Mouse (Mus musculus) B cell, adult (primary cell): ENCODE measurements around the gene Ms4a4a. TPM values are rescaled to one million over a fixed set of nuclear protein-coding genes. Genes with fewer than 3 reads are reported as not detected.

Source experiments
- total RNA-seq: library from RNA; stranded (reverse); gene quantifications from 4 replicates; pipeline ENCODE4 v1.2.4, GENCODE M21; 2023; ENCODE audit not compliant: inconsistent age

The Ms4a4a gene
- 1.7 to 3.0 TPM (median 2.1 TPM) in 4 replicates for total RNA-seq

GRCm38 (mm10) chr19:11375273-11375672 lies at the start of gene Ms4a4a:
Ms4a4a (plus strand) TSS chr19:11375523.

GRCm38 (mm10) chr19:11335932-11336331 lies 39.4 kb upstream of the Ms4a4a start, which contains the start of gene Ms4a7:
Ms4a7 (minus strand) TSS chr19:11336146.

DNA sequence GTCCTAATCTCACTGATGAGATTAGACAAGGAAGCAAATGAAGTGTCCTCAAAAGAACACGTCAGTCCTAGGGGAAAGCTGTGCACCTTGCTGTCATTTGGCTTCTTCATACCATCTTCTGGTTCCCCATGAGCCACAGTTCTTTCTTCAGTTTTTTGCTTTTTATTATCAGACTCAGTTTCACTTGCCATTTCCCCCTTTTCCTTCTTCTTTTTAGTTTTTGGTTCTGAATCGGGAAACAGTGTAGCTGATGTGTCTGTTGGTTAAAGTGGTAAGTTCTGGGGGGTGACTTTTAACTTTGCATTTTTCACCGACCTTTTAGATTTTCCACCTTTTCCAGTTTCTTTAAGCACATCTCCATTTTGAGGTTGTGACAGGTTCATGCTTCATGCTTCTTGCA lies 29.2 kb downstream of the Ms4a4a start, which contains the start of gene Ms4a4c:
TSS of gene Ms4a4c (plus strand) at position 244 of the 400 bp plus-strand sequence.

Other genes with a start within 250 kb of the Ms4a4a start
- gene 1700017D01Rik, start 244.6 kb upstream of the Ms4a4a start, total RNA-seq = not detected in 4 replicates
- not detected in 4 replicates for gene 1700025F22Rik, start 210.2 kb upstream of the Ms4a4a start, total RNA-seq
- not detected in 4 replicates for gene Ms4a13, start 178.8 kb upstream of the Ms4a4a start, total RNA-seq
- 0.29 to 1.0 TPM (median 0.43 TPM) in 4 replicates for gene Ms4a12, start 143.1 kb upstream of the Ms4a4a start, total RNA-seq
- gene Ms4a1, start 109.3 kb upstream of the Ms4a4a start, total RNA-seq = 698 to 773 TPM (median 771 TPM) in 4 replicates
- not detected in 4 replicates for gene Ms4a5, start 91.7 kb upstream of the Ms4a4a start, total RNA-seq
- gene Ms4a14, start 61.1 kb upstream of the Ms4a4a start, total RNA-seq = 0.45 to 0.80 TPM (median 0.62 TPM) in 4 replicates
- 1.4 to 3.6 TPM (median 1.9 TPM) in 4 replicates for gene Ms4a7, start 39.4 kb upstream of the Ms4a4a start, total RNA-seq
- 171 to 202 TPM (median 193 TPM) in 4 replicates for gene Ms4a4c, start 29.2 kb downstream of the Ms4a4a start, total RNA-seq
- 19.0 to 28.4 TPM (median 21.9 TPM) in 4 replicates for gene Ms4a4b, start 68.0 kb downstream of the Ms4a4a start, total RNA-seq
- gene Ms4a6c, start 93.8 kb downstream of the Ms4a4a start, total RNA-seq = 17.6 to 21.8 TPM (median 20.2 TPM) in 4 replicates
- gene Gm8369, start 110.4 kb downstream of the Ms4a4a start, total RNA-seq = 189 to 234 TPM (median 225 TPM) in 4 replicates
- 75.6 to 97.7 TPM (median 82.5 TPM) in 4 replicates for gene Ms4a6b, start 141.0 kb downstream of the Ms4a4a start, total RNA-seq
- 0.32 to 0.48 TPM (median 0.45 TPM) in 3 of 4 replicates, not detected in the other for gene Ms4a4d, start 161.3 kb downstream of the Ms4a4a start, total RNA-seq
- 2.6 to 4.4 TPM (median 2.8 TPM) in 4 replicates for gene Ms4a6d, start 229.3 kb downstream of the Ms4a4a start, total RNA-seq
- not detected in 4 replicates for gene Ms4a2, start 248.2 kb downstream of the Ms4a4a start, total RNA-seq